ENCODE assay signal across 26 mouse cellular contexts in the genomic region with DNA sequence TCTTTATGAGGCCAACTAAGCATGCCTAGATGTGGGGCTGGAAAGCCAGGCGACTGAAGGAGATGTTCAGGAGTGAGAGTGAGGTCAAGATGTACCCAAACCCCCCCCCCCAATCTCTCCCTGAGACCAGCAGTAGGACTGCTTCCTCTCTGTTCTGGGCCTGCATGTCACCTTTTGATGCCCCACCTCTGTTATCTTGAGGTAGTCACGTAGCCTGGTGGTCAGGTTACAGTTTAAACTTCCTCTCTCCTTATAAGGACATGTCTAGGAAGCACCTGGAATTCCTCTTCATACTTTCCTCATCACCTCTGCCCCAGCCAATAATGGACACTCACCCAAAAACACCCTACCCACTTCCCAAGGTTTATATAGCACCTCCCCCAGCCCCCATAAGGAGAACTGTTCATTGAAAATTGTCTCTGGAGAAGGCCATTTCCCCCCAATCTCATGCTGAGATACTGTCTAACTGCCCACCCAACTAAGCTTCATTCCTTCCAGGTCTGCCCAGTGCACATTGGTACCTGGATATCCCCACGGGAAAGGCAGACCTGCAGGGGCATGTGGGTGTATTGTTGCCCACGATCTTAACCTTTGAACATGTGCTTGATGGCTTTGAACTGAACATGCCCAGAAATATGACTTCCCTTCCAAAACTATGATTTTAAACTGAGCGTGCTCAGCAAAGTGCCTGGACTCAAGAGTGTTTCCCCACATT. TPM values are rescaled to one million over a fixed set of nuclear protein-coding genes. Genes with fewer than 3 reads are reported as not detected.
"Had no signal": no experiment of that assay in that cellular context is flagged by ENCODE, and none has a peak within 500 bp of the region (broad histone marks: within the 10 kb centered on the region; RNA-seq: fewer than 3 reads in every experiment).

No protein-coding gene starts in this region.

- DNase-seq: liver, embryonic 13.5 days; liver, postnatal 0 days; lung, adult 2 months; lung, postnatal 10 days; retina, postnatal 1 day; right cerebral cortex, adult 18-20 months; right cerebral cortex, postnatal 25 days; right cerebral cortex, postnatal 4 days; spleen, adult 18-20 months; thymus, adult 18-20 months; thymus, postnatal 14 days; thymus, postnatal 36 days had no signal

- H3K9me3 ChIP-seq: liver, embryonic 13.5 days; liver, embryonic 15.5 days; lung, embryonic 15.5 days; megakaryocyte, embryonic 14.5 days; midbrain, embryonic 13.5 days; midbrain, embryonic 15.5 days; neural tube, embryonic 13.5 days; neural tube, embryonic 15.5 days had no signal

- H3K4me2 ChIP-seq: liver, embryonic 13.5 days; liver, embryonic 15.5 days; lung, embryonic 15.5 days; midbrain, embryonic 13.5 days; midbrain, embryonic 15.5 days; neural tube, embryonic 13.5 days; neural tube, embryonic 15.5 days had no signal

- H3K27me3 ChIP-seq: liver, embryonic 13.5 days; liver, embryonic 15.5 days; lung, embryonic 15.5 days; midbrain, embryonic 13.5 days; midbrain, embryonic 15.5 days; neural tube, embryonic 13.5 days; neural tube, embryonic 15.5 days had no signal

- H3K9ac ChIP-seq: liver, embryonic 13.5 days; liver, embryonic 15.5 days; liver, postnatal 0 days; lung, embryonic 15.5 days; midbrain, embryonic 13.5 days; midbrain, embryonic 15.5 days; neural tube, embryonic 13.5 days; neural tube, embryonic 15.5 days had no signal

- ATAC-seq: liver, postnatal 0 days; midbrain, embryonic 13.5 days; midbrain, embryonic 15.5 days had no signal

- H3K4me1 ChIP-seq: liver, embryonic 13.5 days; liver, embryonic 15.5 days; midbrain, embryonic 15.5 days; neural tube, embryonic 15.5 days had no signal

- H3K27ac ChIP-seq: liver, embryonic 13.5 days; liver, embryonic 15.5 days; lung, embryonic 15.5 days; macrophage; midbrain, embryonic 13.5 days; midbrain, embryonic 15.5 days; neural tube, embryonic 13.5 days; neural tube, embryonic 15.5 days had no signal

- H3K36me3 ChIP-seq: liver, embryonic 13.5 days; liver, embryonic 15.5 days; lung, embryonic 15.5 days; midbrain, embryonic 13.5 days; midbrain, embryonic 15.5 days; neural tube, embryonic 13.5 days; neural tube, embryonic 15.5 days had no signal

- H3K4me3 ChIP-seq: liver, embryonic 13.5 days; liver, embryonic 15.5 days; lung, embryonic 15.5 days; megakaryocyte, embryonic 14.5 days; midbrain, embryonic 13.5 days; midbrain, embryonic 15.5 days; neural tube, embryonic 13.5 days; neural tube, embryonic 15.5 days had no signal

RNA-seq across cellular contexts. Expression of a gene that starts 17.1 kb away (rescaled TPM):
- total RNA-seq: megakaryocyte progenitor cell, adult 5-6 weeks; midbrain, postnatal 0 days; monocyte, adult 5-6 weeks had no signal
- polyA plus RNA-seq: liver, embryonic 13.5 days; liver, embryonic 15.5 days; liver, postnatal 0 days; lung, adult 2 months; macrophage; midbrain, embryonic 15.5 days; midbrain, postnatal 0 days; small intestine, adult 2 months; stomach, embryonic 14.5 days; thymus, postnatal 0 days had no signal
